Mouse (Mus musculus): Measurements from ENCODE around the gene Smox.

- TF ChIP-seq CTCF (IDR thresholded peaks at IDR 0.05; ENCODE audit: low read depth) (no peak), EP300 (IDR thresholded peaks at IDR 0.05; ENCODE audit: low read depth) (no peak)
These were observed 57.8 kb downstream of the Smox start for GRCm38 (mm10) chr2:131549090-131549489.

Measured in liver, embryonic 14.5 days (tissue).